Mouse (Mus musculus) megakaryocyte, embryonic 14.5 days (primary cell): ENCODE results near the gene Rgl3. TPM values are rescaled to one million over a fixed set of nuclear protein-coding genes. Genes with fewer than 3 reads are reported as not detected.
A peak's percentile ranks its signal among the peaks of the same experiment; 100 is the strongest.

ENCODE experiments used
- H3K27me3 ChIP-seq: replicated peaks from 2 replicates; pipeline ENCODE3; 2012; ENCODE audit warnings: inconsistent platforms
- H3K36me3 ChIP-seq: replicated peaks from 2 replicates; pipeline ENCODE3; 2012; ENCODE audit warnings: low read length, inconsistent platforms, mixed read lengths
- H3K4me1 ChIP-seq: 2 replicates; pipeline ENCODE4 v1.6.1; 2012; ENCODE audit warnings: inconsistent platforms
- H3K4me3 ChIP-seq: replicated peaks from 2 replicates; pipeline ENCODE3; 2012; ENCODE audit warnings: moderate library complexity, mild to moderate bottlenecking, inconsistent platforms
- H3K9me3 ChIP-seq: 2 replicates; pipeline ENCODE4 v1.6.1; 2012; ENCODE audit warnings: inconsistent platforms
- FLI1 ChIP-seq: IDR thresholded peaks from 2 replicates; pipeline ENCODE4 v1.6.1; 2012; ENCODE audit warnings: low read length, inconsistent platforms, mixed read lengths
- GATA1 ChIP-seq: IDR thresholded peaks from 3 replicates; pipeline ENCODE4 v1.6.1; 2012; ENCODE audit warnings: mixed read lengths, low read length, inconsistent platforms, borderline replicate concordance
- polyA plus RNA-seq: library from polyadenylated mRNA; stranded (reverse); fragments of >175 nt; gene quantifications from 2 replicates; pipeline ENCODE4 v1.2.3, GENCODE M21; 2012; ENCODE audit warnings: low replicate concordance; ENCODE audit not compliant: insufficient read depth

The Rgl3 gene
- polyA plus RNA-seq, 1 experiment, result 2.2 TPM

- H3K36me3 ChIP-seq, result peaks cover 90% of the 10 kb centered on the region
- TF ChIP-seq GATA1, result no peak
- no peak for TF ChIP-seq FLI1
- H3K9me3 ChIP-seq, result no peaks in the 10 kb centered on the region
- no peaks in the 10 kb centered on the region for H3K27me3 ChIP-seq
- no peak overlapping the region for H3K4me3 ChIP-seq
- H3K4me1 ChIP-seq, result peaks cover 54% of the 10 kb centered on the region
Measured at GRCm38 (mm10) chr9:22011055-22011454, 21.8 kb upstream of the Rgl3 start.

DNA sequence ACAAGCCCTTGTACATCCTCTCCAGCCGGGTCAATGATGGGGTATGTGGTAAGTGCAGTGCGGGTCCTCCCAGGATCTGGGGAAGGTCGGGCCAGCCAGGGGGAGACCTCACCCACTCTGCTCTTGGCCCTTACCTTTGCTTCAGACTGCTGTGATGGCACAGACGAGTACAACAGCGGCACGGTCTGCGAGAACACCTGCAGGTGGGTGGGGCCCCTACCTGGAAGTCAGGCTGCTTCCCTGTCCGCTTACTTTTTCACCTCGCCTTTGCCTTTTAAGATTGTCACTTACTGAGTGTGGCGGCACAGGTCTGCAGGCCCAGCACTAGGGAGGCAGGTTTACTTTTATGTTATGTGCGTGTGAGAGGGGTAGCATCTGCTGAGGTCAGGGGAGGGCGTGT lies 15.3 kb upstream of the Rgl3 start:
- Histone ChIP-seq H3K4me3 (peak overlapping the region; percentile 28), H3K9me3 (no peaks in the 10 kb centered on the region), H3K4me1 (peaks cover 66% of the 10 kb centered on the region), H3K27me3 (peaks cover 4% of the 10 kb centered on the region), H3K36me3 (peaks cover 60% of the 10 kb centered on the region)
- no peak for TF ChIP-seq FLI1

DNA sequence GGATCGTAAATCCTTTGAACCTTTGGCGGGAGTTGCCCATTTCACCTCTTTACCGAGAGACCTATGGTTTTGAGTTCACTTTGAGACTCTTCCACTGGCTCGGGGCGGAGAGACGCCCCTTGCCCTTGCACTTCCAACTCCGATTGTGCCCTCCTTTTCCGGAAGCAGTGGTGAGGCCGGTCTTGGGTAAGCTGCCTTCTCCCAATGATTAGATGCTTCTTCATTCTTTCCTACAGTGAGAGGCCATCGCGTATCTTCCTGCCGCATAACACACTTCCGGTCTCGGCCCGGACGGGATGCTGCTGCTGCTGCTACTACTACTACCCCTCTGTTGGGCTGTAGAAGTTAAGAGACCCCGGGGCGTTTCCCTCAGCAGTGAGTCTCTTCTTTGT lies 13.9 kb upstream of the Rgl3 start:
- Histone ChIP-seq H3K4me3 (peak overlapping the region; percentile 94), H3K9me3 (no peaks in the 10 kb centered on the region), H3K36me3 (peaks cover 46% of the 10 kb centered on the region), H3K27me3 (peaks cover 14% of the 10 kb centered on the region), H3K4me1 (peaks cover 59% of the 10 kb centered on the region)
- TF ChIP-seq FLI1 (no peak), GATA1 (no peak)

- H3K4me3 ChIP-seq, result peak within 1 kb of the TSS; percentile 94
- TF ChIP-seq FLI1 (0 out of 2 replicates have a peak, but pooled peaks have one; percentile 68), GATA1 (no peak)
- no peaks in the 10 kb centered on the region for H3K9me3 ChIP-seq
- H3K36me3 ChIP-seq, result peaks cover 40% of the 10 kb centered on the region
- H3K27me3 ChIP-seq, result peaks cover 20% of the 10 kb centered on the region
- peaks cover 52% of the 10 kb centered on the region for H3K4me1 ChIP-seq
Measured at GRCm38 (mm10) chr9:22002194-22003162, 13.2 kb upstream of the Rgl3 start, which contains the start of the genes Ccdc151 and Prkcsh. Ccdc151 (minus strand) TSS chr9:22002634. Prkcsh (plus strand) TSS chr9:22002806.

DNA sequence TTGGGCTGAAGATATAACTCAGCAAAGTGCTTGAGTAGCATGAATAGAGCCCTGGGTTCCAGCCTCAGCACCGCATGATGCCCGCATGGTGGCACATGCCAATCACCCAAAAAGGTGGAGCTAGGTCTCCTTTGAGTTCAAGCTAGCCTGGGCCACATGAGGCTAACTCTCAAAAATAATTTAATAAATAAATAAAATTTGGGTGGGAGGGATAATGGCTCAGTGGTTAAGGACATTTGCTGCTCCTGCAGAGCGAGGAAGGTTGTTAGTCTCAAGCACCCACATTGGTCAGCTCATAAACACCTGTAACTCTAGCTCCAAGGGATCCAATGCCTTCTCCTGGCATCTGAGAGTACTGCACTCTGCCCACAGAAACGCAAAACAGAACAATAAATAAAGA lies 12.4 kb upstream of the Rgl3 start:
- Histone ChIP-seq H3K27me3 (peaks cover 25% of the 10 kb centered on the region), H3K4me3 (no peak overlapping the region), H3K36me3 (peaks cover 31% of the 10 kb centered on the region), H3K9me3 (peaks cover under 1% of the 10 kb centered on the region; the same call in 1 of the 2 replicates), H3K4me1 (peaks cover 43% of the 10 kb centered on the region)
- no peak for TF ChIP-seq FLI1
- no peak for TF ChIP-seq GATA1

DNA sequence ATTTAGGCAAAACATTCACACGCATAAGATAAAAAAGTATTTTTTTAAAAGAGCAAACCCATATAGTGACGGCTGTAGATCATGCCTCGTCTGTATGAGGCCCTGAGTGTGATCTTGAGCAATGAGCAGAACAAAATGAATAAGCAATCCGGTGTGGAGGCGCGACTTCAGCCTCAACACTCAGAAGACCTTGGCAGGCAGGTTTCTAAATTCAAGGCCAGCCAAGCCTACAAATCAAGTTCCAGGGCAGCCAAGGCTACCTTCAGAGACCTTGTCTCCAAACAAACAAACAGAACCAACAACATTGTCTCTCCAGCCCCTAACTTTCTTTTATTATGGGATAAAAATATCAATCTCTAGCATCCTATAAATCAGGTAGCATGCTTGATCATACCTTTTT lies 11.1 kb upstream of the Rgl3 start:
- Histone ChIP-seq H3K27me3 (peaks cover 28% of the 10 kb centered on the region), H3K36me3 (peaks cover 18% of the 10 kb centered on the region), H3K9me3 (peaks cover 10% of the 10 kb centered on the region), H3K4me1 (peaks cover 30% of the 10 kb centered on the region), H3K4me3 (no peak overlapping the region)
- TF ChIP-seq FLI1, result no peak
- no peak for TF ChIP-seq GATA1

DNA sequence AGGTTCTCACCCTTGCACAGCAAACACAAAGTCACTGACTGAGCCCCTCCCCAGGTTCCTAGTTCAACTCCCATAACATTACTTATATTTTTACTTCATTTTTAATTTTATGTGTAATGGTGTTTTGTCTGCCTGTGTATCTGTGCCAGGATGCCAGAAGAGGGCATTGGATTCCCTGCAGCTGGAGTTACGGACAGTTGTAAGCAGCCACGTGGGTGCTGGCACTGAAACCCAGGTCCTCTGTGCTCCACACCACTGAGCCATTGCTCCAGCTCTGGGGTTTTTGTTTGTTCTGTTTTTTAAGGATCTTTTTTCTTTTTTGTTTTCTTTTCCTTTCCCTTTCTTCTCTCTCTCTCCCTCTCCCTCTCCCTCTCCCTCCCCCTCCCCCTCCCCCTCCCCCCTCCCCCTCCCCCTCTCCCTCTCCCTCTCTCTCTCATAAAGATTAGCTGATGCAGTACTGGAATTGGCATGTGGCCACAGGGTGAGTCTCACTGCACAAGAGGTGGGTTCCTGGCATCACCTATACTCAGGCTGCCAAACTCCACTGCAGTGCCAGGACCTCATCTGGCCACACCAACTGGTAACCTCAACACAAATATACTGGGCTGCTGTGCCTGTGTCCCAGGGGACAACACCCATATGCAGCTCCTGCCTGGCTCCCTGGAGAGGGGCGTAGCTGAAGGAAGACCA lies 7.1 kb upstream of the Rgl3 start:
- Histone ChIP-seq H3K27me3 (peaks cover 66% of the 10 kb centered on the region), H3K36me3 (no peaks in the 10 kb centered on the region), H3K4me1 (0 out of 2 replicates have a peak, but pooled peaks cover 3% of the 10 kb centered on the region), H3K9me3 (peaks cover 27% of the 10 kb centered on the region), H3K4me3 (no peak overlapping the region)
- TF ChIP-seq FLI1 (no peak), GATA1 (no peak)

- H3K27me3 ChIP-seq, result peaks cover 85% of the 10 kb centered on the region
- H3K4me3 ChIP-seq, result no peak overlapping the region
- no peak for TF ChIP-seq FLI1
- H3K9me3 ChIP-seq, result peaks cover 30% of the 10 kb centered on the region
- no peaks in the 10 kb centered on the region for H3K36me3 ChIP-seq
- peaks cover 28% of the 10 kb centered on the region for H3K4me1 ChIP-seq
Measured at GRCm38 (mm10) chr9:21992227-21992626, 3.0 kb upstream of the Rgl3 start.

- no peaks in the 10 kb centered on the region for H3K36me3 ChIP-seq
- H3K4me1 ChIP-seq, result peaks cover 28% of the 10 kb centered on the region
- H3K9me3 ChIP-seq, result peaks cover 6% of the 10 kb centered on the region
- TF ChIP-seq GATA1 (no peak), FLI1 (no peak)
- H3K4me3 ChIP-seq, result peak overlapping the region; percentile 88
- H3K27me3 ChIP-seq, result peaks cover 85% of the 10 kb centered on the region
Measured at GRCm38 (mm10) chr9:21988421-21989101, 685 bp downstream of the Rgl3 start.
